Mouse (Mus musculus) layer of hippocampus, postnatal 25 days (tissue): ENCODE data around the gene Nap1l5. TPM values are rescaled to one million over a fixed set of nuclear protein-coding genes. Genes with fewer than 3 reads are reported as not detected.
A peak's percentile ranks its signal among the peaks of the same experiment; 100 is the strongest.

Experiments used
- DNase-seq, 2 experiments: peaks; one replicate each; pipeline ENCODE4 v3.0.0; 2022; ENCODE audit warnings: mixed read lengths in 2 of 2, low spot score in 1 of 2; ENCODE audit errors: extremely low spot score in 1 of 2
- total RNA-seq, 2 experiments: library from RNA; stranded (reverse); gene quantifications; 2 replicates each; pipeline ENCODE4 v1.2.3; 2021

Nap1l5 gene
- 100 to 1,000 TPM; 247 to 281 TPM for total RNA-seq

GRCm38 (mm10) chr6:58906852-58907261 is at the start of gene Nap1l5:
Gene Nap1l5, minus strand, starts transcription at chr6:58907076.
- peak; percentile 61 to 62 for DNase-seq

GRCm38 (mm10) chr6:58951128-58951992 is 44.5 kb upstream of the Nap1l5 start:
- no peak for DNase-seq

GRCm38 (mm10) chr6:58950410-58950809 is 43.5 kb upstream of the Nap1l5 start:
- DNase-seq, result no peak

GRCm38 (mm10) chr6:58946840-58947239 is 40.0 kb upstream of the Nap1l5 start:
- DNase-seq, result no peak

GRCm38 (mm10) chr6:58946246-58946645 is 39.4 kb upstream of the Nap1l5 start:
- DNase-seq, result no peak

GRCm38 (mm10) chr6:58943958-58944357 is 37.1 kb upstream of the Nap1l5 start:
- no peak for DNase-seq

- DNase-seq, result no peak
Observed at GRCm38 (mm10) chr6:58942276-58942675, 35.4 kb upstream of the Nap1l5 start.

GRCm38 (mm10) chr6:58937726-58938125 is 30.9 kb upstream of the Nap1l5 start:
- no peak for DNase-seq

- no peak for DNase-seq
Observed at GRCm38 (mm10) chr6:58934144-58934543, 27.3 kb upstream of the Nap1l5 start.

GRCm38 (mm10) chr6:58933189-58933913 is 26.5 kb upstream of the Nap1l5 start:
- DNase-seq, result peak in 1 of 2 experiments; percentile 30

GRCm38 (mm10) chr6:58932515-58933188 is 25.8 kb upstream of the Nap1l5 start:
- no peak for DNase-seq

GRCm38 (mm10) chr6:58931149-58931548 is 24.3 kb upstream of the Nap1l5 start:
- DNase-seq, result no peak

- DNase-seq, result no peak
Observed at GRCm38 (mm10) chr6:58929911-58930431, 23.1 kb upstream of the Nap1l5 start.

GRCm38 (mm10) chr6:58927881-58928280 is 21.0 kb upstream of the Nap1l5 start:
- no peak for DNase-seq

GRCm38 (mm10) chr6:58922511-58922910 is 15.6 kb upstream of the Nap1l5 start:
- DNase-seq, result no peak

GRCm38 (mm10) chr6:58921623-58922022 is 14.7 kb upstream of the Nap1l5 start:
- DNase-seq, result no peak

- DNase-seq, result no peak
Observed at GRCm38 (mm10) chr6:58920735-58921134, 13.9 kb upstream of the Nap1l5 start.

GRCm38 (mm10) chr6:58916498-58916897 is 9.6 kb upstream of the Nap1l5 start:
- no peak for DNase-seq

GRCm38 (mm10) chr6:58913971-58914370 is 7.1 kb upstream of the Nap1l5 start:
- DNase-seq, result no peak

GRCm38 (mm10) chr6:58913551-58913950 is 6.7 kb upstream of the Nap1l5 start:
- no peak for DNase-seq

GRCm38 (mm10) chr6:58912842-58913241 is 6.0 kb upstream of the Nap1l5 start:
- no peak for DNase-seq
